ENCODE assay signal across 13 mouse cellular contexts in genomic region chr9:86395785-86396184, GRCm38 (mm10).
DNase-seq lines count a peak whose midpoint lies in the region; ATAC-seq and TF ChIP-seq lines count a peak whose summit lies in the region.
"Had no signal": no experiment of that assay in that cellular context is flagged by ENCODE, and none has a peak within 500 bp of the region (broad histone marks: within the 10 kb centered on the region; RNA-seq: fewer than 3 reads in every experiment).

No protein-coding gene starts in this region.

- intact Hi-C loops in gastrocnemius, adult 2 months (cut with DNase I) = no loop called here

- no peak for TF ChIP-seq CTCF in gastrocnemius, adult 2 months (IDR thresholded peaks at IDR 0.05)

- H3K9ac ChIP-seq in kidney, embryonic 14.5 days (ENCODE audit: low read depth, low read length) = no peak overlapping the region
- no peak overlapping the region for H3K9ac ChIP-seq in hindbrain, embryonic 12.5 days
- H3K9ac ChIP-seq: forebrain, embryonic 15.5 days; heart, embryonic 12.5 days had no signal

- no peaks in the 10 kb centered on the region for H3K27me3 ChIP-seq in kidney, embryonic 14.5 days (ENCODE audit: control insufficient read depth, insufficient read depth, low read length)
- no peaks in the 10 kb centered on the region for H3K27me3 ChIP-seq in hindbrain, embryonic 12.5 days
- H3K27me3 ChIP-seq: forebrain, embryonic 15.5 days; heart, embryonic 12.5 days had no signal

- no peak overlapping the region for H3K4me3 ChIP-seq in kidney, embryonic 14.5 days (ENCODE audit: low read length)
- H3K4me3 ChIP-seq in gastrocnemius, adult 2 months = no peak overlapping the region
- no peak overlapping the region for H3K4me3 ChIP-seq in hindbrain, embryonic 12.5 days
- H3K4me3 ChIP-seq: embryonic facial prominence, embryonic 10.5 days; forebrain, embryonic 15.5 days; heart, embryonic 12.5 days had no signal

- 67% methylated on average over 6 of the region's 6 CpGs for WGBS in kidney, embryonic 14.5 days
- 82% methylated on average over 6 of the region's 6 CpGs for WGBS in hindbrain, embryonic 12.5 days

- no peaks in the 10 kb centered on the region for H3K9me3 ChIP-seq in kidney, embryonic 14.5 days (ENCODE audit: control insufficient read depth, low read length)
- H3K9me3 ChIP-seq in hindbrain, embryonic 12.5 days (replicated peaks) = no peaks in the 10 kb centered on the region
- H3K9me3 ChIP-seq: embryonic facial prominence, embryonic 10.5 days; forebrain, embryonic 15.5 days; heart, embryonic 12.5 days had no signal

- no peak for ATAC-seq in kidney, embryonic 14.5 days (ENCODE audit: low FRiP score, low TSS enrichment)
- no peak for ATAC-seq in hindbrain, embryonic 12.5 days (ENCODE audit: low FRiP score)
- no peak for ATAC-seq in megakaryocyte, adult 5-6 weeks (ENCODE audit: poor library complexity, severe bottlenecking)
- ATAC-seq: activated CD4-positive, CD25-positive, alpha-beta regulatory T cell, adult 4 months; forebrain, embryonic 15.5 days had no signal

- H3K27ac ChIP-seq in kidney, embryonic 14.5 days (ENCODE audit: low read depth, low read length) = no peak overlapping the region
- H3K27ac ChIP-seq in gastrocnemius, adult 2 months = no peak overlapping the region
- no peak overlapping the region for H3K27ac ChIP-seq in hindbrain, embryonic 12.5 days
- H3K27ac ChIP-seq: embryonic facial prominence, embryonic 10.5 days; forebrain, embryonic 15.5 days had no signal

- peak; percentile 25 for DNase-seq in kidney, adult 18-20 months
- DNase-seq in thymus, postnatal 4 days = peak; percentile 22
- DNase-seq in thymus, postnatal 36 days = no peak
- peak; percentile 53 to 57 for DNase-seq in cerebellum, postnatal 10 days
- DNase-seq in gastrocnemius, adult 2 months = no peak
- DNase-seq: right cerebral cortex, postnatal 25 days had no signal

- H3K4me2 ChIP-seq in kidney, embryonic 14.5 days (replicated peaks; ENCODE audit: low read depth, low read length) = no peak overlapping the region
- no peak overlapping the region for H3K4me2 ChIP-seq in hindbrain, embryonic 12.5 days (replicated peaks)
- H3K4me2 ChIP-seq: forebrain, embryonic 15.5 days; heart, embryonic 12.5 days had no signal

- H3K4me1 ChIP-seq in kidney, embryonic 14.5 days (ENCODE audit: control insufficient read depth, insufficient read depth, low read length) = peaks cover 5% of the 10 kb centered on the region
- no peaks in the 10 kb centered on the region for H3K4me1 ChIP-seq in hindbrain, embryonic 12.5 days
- H3K4me1 ChIP-seq: embryonic facial prominence, embryonic 10.5 days; forebrain, embryonic 15.5 days had no signal

- H3K36me3 ChIP-seq in kidney, embryonic 14.5 days (ENCODE audit: control insufficient read depth, insufficient read depth, low read length) = no peaks in the 10 kb centered on the region
- H3K36me3 ChIP-seq in hindbrain, embryonic 12.5 days = no peaks in the 10 kb centered on the region
- H3K36me3 ChIP-seq: embryonic facial prominence, embryonic 10.5 days; forebrain, embryonic 15.5 days; heart, embryonic 12.5 days had no signal

Comparison
In these comparisons a context has a peak if more than half of its experiments do, and no peak if none do; other contexts are left out.
1. DNase-seq: peak in kidney, adult 18-20 months (single experiment), thymus, postnatal 4 days (single experiment) and cerebellum, postnatal 10 days (2 of 2); none in thymus, postnatal 36 days (0 of 2) and gastrocnemius, adult 2 months (single experiment).